Mouse (Mus musculus) ES-E14 (cell line): ENCODE results near the gene Fhl2.

ENCODE experiments used
- MAFK ChIP-seq: IDR thresholded peaks from 2 replicates; pipeline ENCODE4 v1.6.1; 2014; ENCODE audit warnings: mild to moderate bottlenecking, low read depth, low read length, inconsistent platforms; ENCODE audit not compliant: insufficient read depth
- ZC3H11A ChIP-seq: IDR thresholded peaks from 2 replicates; pipeline ENCODE4 v1.6.1; 2012; ENCODE audit warnings: low read depth, mild to moderate bottlenecking, inconsistent platforms, low read length, borderline replicate concordance
- ZNF384 ChIP-seq: IDR thresholded peaks from 2 replicates; pipeline ENCODE4 v1.6.1; 2012; ENCODE audit warnings: low read depth, low read length, inconsistent platforms

DNA sequence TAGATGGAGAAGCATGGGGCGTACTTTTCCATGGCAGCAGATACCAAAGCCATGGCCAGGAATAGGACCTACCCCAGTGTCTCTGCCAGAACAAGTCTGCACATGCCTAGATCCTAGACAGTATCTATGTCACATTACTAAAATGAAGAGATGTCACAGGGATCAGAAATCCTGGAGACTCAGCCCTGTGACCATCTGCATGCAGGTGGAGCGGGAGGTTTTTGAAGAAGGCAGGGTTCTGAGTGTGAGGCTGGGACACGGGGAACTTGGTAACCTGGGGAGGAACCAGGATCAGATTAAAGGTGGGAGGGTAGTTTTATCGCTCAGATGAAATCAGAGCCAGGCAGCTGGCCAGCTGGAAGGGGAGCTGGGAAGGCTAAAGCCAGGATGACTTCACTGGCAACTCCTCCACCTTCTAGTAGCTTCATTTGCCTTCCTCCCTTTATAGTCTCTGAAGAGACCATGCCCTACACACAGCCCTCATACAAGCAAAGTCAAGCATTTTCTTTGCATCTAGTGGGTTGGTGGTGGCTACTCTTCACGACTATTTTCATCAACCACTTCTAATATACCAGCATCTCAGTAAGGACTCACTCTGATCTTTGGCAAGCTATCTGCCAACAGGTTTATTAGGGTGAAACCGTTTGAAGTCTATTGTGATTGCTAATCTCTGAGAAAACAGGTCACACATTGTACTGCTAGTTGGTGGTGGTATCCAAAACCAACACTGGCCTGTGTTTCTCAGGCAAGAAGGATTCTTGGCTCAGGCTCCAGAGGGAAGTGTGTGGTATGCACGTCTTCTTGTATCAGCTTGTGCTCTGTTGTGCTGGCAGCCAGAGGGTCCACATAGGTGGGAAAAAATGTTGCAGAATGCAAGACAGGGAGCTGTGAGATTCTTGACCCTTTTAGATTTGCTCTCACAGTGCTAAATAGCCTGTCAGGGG is 23.2 kb downstream of the Fhl2 start:
- TF ChIP-seq ZC3H11A (no peak), MAFK (no peak), ZNF384 (no peak)
